10 mouse cellular contexts compared by ENCODE assay signal in the genomic region with DNA sequence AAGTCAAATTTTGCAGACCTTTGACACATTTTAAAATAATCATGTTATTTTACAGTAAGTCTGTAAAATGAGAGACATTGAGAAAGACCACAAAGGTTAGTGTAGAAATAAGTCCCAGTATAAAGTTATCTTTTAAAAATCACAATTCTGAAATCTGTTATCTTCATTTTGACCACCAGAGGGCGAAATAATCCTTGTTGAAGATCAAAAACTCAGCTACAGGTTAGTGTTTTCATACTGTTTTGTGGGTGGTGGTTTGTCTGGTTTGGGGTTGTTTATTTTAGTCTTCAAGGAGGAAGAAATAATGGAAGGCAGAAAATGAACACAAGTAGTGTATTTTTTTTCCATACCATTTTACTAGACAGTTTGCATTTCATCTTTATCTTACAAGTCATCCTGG.
DNase-seq lines count a peak whose midpoint lies in the region; ATAC-seq and TF ChIP-seq lines count a peak whose summit lies in the region.
"Had no signal": no experiment of that assay in that cellular context is flagged by ENCODE, and none has a peak within 500 bp of the region (broad histone marks: within the 10 kb centered on the region; RNA-seq: fewer than 3 reads in every experiment).

No protein-coding gene starts in this region.

- no peak overlapping the region for H3K9ac ChIP-seq in heart, postnatal 0 days (replicated peaks; ENCODE audit: low read depth, low read length)
- no peak overlapping the region for H3K9ac ChIP-seq in heart, embryonic 11.5 days (ENCODE audit: low read depth, low read length)
- H3K9ac ChIP-seq in neural tube, embryonic 14.5 days (replicated peaks; ENCODE audit: low read depth, low read length), result no peak overlapping the region
- H3K9ac ChIP-seq: limb, embryonic 12.5 days had no signal

- H3K36me3 ChIP-seq in heart, postnatal 0 days (replicated peaks; ENCODE audit: control insufficient read depth, insufficient read depth, low read length), result no peaks in the 10 kb centered on the region
- H3K36me3 ChIP-seq in heart, embryonic 11.5 days (ENCODE audit: control insufficient read depth, insufficient read depth, low read length), result no peaks in the 10 kb centered on the region
- H3K36me3 ChIP-seq in neural tube, embryonic 14.5 days (ENCODE audit: control insufficient read depth, insufficient read depth, low read length), result no peaks in the 10 kb centered on the region
- H3K36me3 ChIP-seq: limb, embryonic 12.5 days had no signal

- TF ChIP-seq EP300 in heart, postnatal 0 days (IDR thresholded peaks at IDR 0.05; ENCODE audit: low read depth), result no peak

- no peak overlapping the region for H3K27ac ChIP-seq in heart, postnatal 0 days (ENCODE audit: low read depth)
- H3K27ac ChIP-seq in heart, embryonic 11.5 days (ENCODE audit: low read depth, low read length), result no peak overlapping the region
- no peak overlapping the region for H3K27ac ChIP-seq in neural tube, embryonic 14.5 days (ENCODE audit: low read depth, low read length)
- H3K27ac ChIP-seq: limb, embryonic 12.5 days had no signal

- H3K4me2 ChIP-seq in heart, postnatal 0 days (ENCODE audit: low read depth, low read length), result no peak overlapping the region
- no peak overlapping the region for H3K4me2 ChIP-seq in heart, embryonic 11.5 days
- no peak overlapping the region for H3K4me2 ChIP-seq in neural tube, embryonic 14.5 days (ENCODE audit: low read depth, low read length)
- H3K4me2 ChIP-seq: limb, embryonic 12.5 days had no signal

- H3K4me1 ChIP-seq in heart, postnatal 0 days (ENCODE audit: control insufficient read depth, insufficient read depth), result no peaks in the 10 kb centered on the region
- no peaks in the 10 kb centered on the region for H3K4me1 ChIP-seq in heart, embryonic 11.5 days (ENCODE audit: control insufficient read depth, insufficient read depth, low read length)
- no peaks in the 10 kb centered on the region for H3K4me1 ChIP-seq in neural tube, embryonic 14.5 days (ENCODE audit: control insufficient read depth, insufficient read depth, low read length)

- no peak for DNase-seq in heart, postnatal 0 days (ENCODE audit: low spot score)
- DNase-seq in neural tube, embryonic 10.5 days (ENCODE audit: extremely low spot score, low spot score), result no peak
- peak; percentile 14 for DNase-seq in embryo, embryonic 9.5 days (ENCODE audit: extremely low spot score)
- DNase-seq in telencephalon, adult 2 months (ENCODE audit: low read depth, low spot score), result peak; percentile 50
- no peak for DNase-seq in gastrocnemius, postnatal 14 days
- no peak for DNase-seq in spleen, postnatal 14 days (ENCODE audit: low spot score in 2 of 2)
- DNase-seq: spleen, adult 18-20 months had no signal

- TF ChIP-seq CTCF in heart, postnatal 0 days (IDR thresholded peaks at IDR 0.05; ENCODE audit: low read depth), result peak; percentile 56

- intact Hi-C loops in gastrocnemius, postnatal 14 days (cut with DNase I; ENCODE audit: low total_unique reads), result loop anchor here (10.0 kb wide), 1 partner anchor 189 kb away; no protein-coding TSS in a partner anchor

- H3K4me3 ChIP-seq in heart, postnatal 0 days (ENCODE audit: low read depth, low read length), result no peak overlapping the region
- H3K4me3 ChIP-seq in heart, embryonic 11.5 days (ENCODE audit: low read depth, low read length), result no peak overlapping the region
- no peak overlapping the region for H3K4me3 ChIP-seq in neural tube, embryonic 14.5 days (ENCODE audit: low read depth, low read length)
- H3K4me3 ChIP-seq: limb, embryonic 12.5 days had no signal

- WGBS in heart, postnatal 0 days, result 0% methylated on average over 1 of the region's 1 CpGs
- 0% methylated on average over 1 of the region's 1 CpGs for WGBS in heart, embryonic 11.5 days (ENCODE audit: insufficient replicate concordance)
- WGBS in neural tube, embryonic 14.5 days, result 0% methylated on average over 1 of the region's 1 CpGs

- H3K27me3 ChIP-seq in heart, postnatal 0 days (ENCODE audit: control insufficient read depth, insufficient read depth, low read length), result no peaks in the 10 kb centered on the region
- no peaks in the 10 kb centered on the region for H3K27me3 ChIP-seq in heart, embryonic 11.5 days (ENCODE audit: control insufficient read depth, insufficient read depth, low read length)
- H3K27me3 ChIP-seq in neural tube, embryonic 14.5 days (ENCODE audit: control insufficient read depth, insufficient read depth, low read length), result no peaks in the 10 kb centered on the region
- H3K27me3 ChIP-seq: limb, embryonic 12.5 days had no signal

- H3K9me3 ChIP-seq in heart, postnatal 0 days (replicated peaks; ENCODE audit: control insufficient read depth, low read length), result no peaks in the 10 kb centered on the region
- peaks cover 4% of the 10 kb centered on the region; the same call in 1 of the 2 replicates for H3K9me3 ChIP-seq in heart, embryonic 11.5 days (replicated peaks; ENCODE audit: control insufficient read depth, low read length)
- no peaks in the 10 kb centered on the region for H3K9me3 ChIP-seq in neural tube, embryonic 14.5 days (ENCODE audit: control insufficient read depth, low read length)
- H3K9me3 ChIP-seq: limb, embryonic 12.5 days had no signal

- ATAC-seq in heart, postnatal 0 days (ENCODE audit: insufficient read depth, low read depth), result no peak
- no peak for ATAC-seq in heart, embryonic 11.5 days (replicated peaks; ENCODE audit: insufficient number of reproducible peaks, low FRiP score, low TSS enrichment)
- ATAC-seq in neural tube, embryonic 14.5 days (ENCODE audit: low read depth), result peak; percentile 61

Comparison
In these comparisons a context has a peak if more than half of its experiments do, and no peak if none do; other contexts are left out.
1. DNase-seq: peak in embryo, embryonic 9.5 days (single experiment) and telencephalon, adult 2 months (single experiment); none in heart, postnatal 0 days (single experiment), neural tube, embryonic 10.5 days (single experiment), gastrocnemius, postnatal 14 days (single experiment) and spleen, postnatal 14 days (0 of 2).